Mouse (Mus musculus) frontal cortex, adult 2 months (tissue): ENCODE measurements around the gene 9330161L09Rik. TPM values are rescaled to one million over a fixed set of nuclear protein-coding genes. Genes with fewer than 3 reads are reported as not detected.

Experiments
- DNase-seq, 2 experiments: peaks; one replicate each; pipeline ENCODE4 v3.0.0; 2022; ENCODE audit warnings: low spot score in 1 of 2; ENCODE audit errors: extremely low spot score in 1 of 2
- polyA plus RNA-seq: library from polyadenylated mRNA; depleted of rRNA; stranded (reverse); fragments of >200 nt; gene quantifications from 2 replicates; pipeline ENCODE4 v1.2.3, GENCODE M21; 2012

9330161L09Rik gene
- polyA plus RNA-seq, 1 experiment = 1.00 TPM

DNA sequence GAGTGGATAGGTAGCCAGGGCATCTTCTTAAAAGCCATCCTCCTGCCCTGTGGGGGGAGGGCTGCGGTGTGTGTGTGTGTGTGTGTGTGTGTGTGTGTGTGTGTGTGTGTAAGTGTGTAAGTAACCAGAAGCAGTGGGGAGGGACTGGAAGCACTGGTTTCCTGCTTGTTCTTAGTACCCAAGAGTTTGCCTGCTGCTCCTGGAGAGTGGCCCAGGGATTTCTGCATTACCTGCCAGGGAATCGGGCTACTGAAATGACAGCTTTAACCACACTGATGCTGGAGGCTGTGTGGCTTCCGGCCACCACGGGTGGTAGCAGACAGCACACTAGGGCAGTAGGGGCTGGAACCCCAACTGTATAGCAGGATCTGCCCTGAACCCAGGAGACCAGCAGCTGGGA lies 17.6 kb downstream of the 9330161L09Rik start:
- no peak for DNase-seq

DNA sequence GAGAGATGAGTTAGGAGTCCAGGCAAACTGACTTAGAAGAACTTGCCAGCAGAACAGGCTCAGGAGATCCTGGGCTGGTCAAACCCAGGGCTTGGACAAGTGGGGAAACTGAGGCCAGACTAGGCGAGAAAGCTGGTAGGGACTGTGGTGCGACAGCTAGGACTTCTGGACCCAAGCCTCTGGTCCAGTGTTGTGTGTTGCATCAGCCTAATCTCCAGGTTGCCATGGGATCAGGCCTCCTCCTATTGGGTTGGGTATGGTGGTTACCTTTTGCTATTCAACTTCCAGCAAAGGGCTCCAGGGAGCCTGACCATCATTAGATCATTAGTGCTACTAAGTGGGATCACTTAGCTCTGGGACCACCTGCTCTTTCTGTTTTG lies 18.3 kb downstream of the 9330161L09Rik start:
- DNase-seq = no peak

DNA sequence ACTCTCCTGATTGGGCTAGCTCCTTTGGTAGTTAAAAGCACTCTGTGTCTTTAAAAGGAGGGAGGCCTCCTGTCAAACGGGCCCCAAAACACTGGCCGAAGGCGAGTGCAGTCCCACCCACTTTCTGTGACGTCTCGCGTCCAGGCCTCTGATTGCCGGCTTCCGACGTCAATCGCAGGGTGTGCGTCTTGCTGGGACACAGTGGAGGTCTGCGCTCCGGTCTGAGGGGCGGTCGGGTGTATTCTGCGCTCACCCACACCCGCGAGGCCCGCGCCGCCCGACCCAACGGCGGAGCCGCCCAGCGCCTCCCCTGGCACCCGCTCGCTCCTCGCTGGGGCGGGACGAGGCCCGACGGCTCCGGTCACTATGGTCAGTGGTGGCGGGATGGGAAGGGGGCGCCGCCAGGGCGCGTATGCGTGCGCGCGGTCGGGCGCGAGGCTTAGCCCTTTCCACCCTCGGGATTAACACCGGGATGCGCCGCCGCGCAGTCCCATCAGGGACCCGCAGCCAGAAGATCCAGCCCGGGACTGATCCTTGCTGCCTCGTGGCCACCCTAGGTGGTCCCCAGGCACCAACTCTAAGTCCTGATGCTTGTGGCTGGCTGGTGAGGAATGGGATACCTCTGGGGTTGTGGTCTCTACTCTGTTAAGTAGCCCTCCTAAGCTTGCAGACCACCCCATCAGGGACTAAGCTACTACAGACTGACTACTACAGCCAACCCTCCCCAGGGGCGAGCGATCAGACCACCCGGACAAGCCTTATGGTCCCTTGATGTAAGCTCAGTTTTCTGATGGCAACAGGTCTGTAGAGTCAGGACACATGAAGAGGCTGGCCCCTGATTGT lies 18.9 kb downstream of the 9330161L09Rik start, which contains the start of gene Otub2:
TSS of gene Otub2 (plus strand) at position 178 of the 843 bp plus-strand sequence.
- peak; percentile 96 to 99 for DNase-seq

DNA sequence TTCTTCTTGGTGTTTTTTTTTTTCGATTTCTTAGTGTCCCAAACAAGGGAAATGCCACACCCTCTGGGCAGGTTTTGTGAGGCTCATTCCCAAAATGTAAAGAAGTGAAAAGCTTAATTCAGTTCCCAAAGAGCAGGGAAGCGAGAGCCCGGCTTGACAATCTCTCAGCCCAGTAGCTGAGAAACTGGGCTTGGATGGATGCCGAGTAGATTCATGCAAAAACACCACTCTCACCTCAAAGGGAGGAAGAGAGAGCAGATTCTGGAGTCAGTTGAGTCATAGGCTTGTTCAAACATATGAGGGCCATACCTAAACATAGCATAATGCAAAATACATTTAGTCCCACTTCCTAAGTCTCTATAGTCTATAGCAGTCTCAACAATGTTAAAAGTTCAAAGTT lies 27.4 kb downstream of the 9330161L09Rik start:
- peak in 1 of 2 experiments; percentile 53 for DNase-seq

DNA sequence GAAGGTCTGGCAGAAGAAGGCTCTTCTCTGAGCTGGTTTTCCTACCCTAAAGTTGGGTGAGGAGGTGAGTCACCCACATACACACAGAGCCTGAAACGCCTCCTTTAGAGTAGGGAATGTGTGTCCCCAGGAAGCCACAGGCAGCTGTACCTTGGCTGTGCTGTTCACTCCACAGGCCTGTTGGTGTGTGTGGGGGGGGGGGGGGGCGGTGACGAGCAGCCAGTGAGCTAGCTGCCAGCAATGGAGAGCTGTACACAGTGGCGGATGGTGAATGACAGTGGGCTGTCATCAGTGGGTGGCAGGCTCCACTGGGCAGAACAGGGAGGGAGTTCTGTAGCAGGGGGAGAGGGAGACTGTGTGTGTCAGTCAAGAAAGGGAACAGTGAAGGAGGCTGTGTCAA lies 30.8 kb downstream of the 9330161L09Rik start:
- peak; percentile 41 to 67 for DNase-seq

DNA sequence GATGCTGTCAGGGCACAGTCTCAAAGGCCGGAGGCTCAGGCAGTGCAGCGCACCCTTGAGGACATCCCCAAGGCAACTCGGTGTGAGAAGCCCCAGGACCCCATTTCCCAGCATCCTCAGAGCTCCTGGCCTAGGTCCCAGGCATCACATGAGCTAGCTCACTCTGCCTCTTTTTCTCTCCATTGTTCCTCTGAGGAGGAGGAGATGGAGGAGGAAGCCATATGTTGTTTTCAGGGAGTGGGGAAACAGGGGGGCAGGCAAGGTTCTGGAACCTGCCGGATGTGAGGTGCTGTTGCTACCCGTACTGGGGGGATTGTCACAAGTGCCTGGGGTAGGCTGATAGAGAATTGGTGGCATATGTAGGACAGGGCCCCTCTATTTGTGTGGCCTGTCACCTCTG lies 31.5 kb downstream of the 9330161L09Rik start:
- peak; percentile 47 to 74 for DNase-seq

DNA sequence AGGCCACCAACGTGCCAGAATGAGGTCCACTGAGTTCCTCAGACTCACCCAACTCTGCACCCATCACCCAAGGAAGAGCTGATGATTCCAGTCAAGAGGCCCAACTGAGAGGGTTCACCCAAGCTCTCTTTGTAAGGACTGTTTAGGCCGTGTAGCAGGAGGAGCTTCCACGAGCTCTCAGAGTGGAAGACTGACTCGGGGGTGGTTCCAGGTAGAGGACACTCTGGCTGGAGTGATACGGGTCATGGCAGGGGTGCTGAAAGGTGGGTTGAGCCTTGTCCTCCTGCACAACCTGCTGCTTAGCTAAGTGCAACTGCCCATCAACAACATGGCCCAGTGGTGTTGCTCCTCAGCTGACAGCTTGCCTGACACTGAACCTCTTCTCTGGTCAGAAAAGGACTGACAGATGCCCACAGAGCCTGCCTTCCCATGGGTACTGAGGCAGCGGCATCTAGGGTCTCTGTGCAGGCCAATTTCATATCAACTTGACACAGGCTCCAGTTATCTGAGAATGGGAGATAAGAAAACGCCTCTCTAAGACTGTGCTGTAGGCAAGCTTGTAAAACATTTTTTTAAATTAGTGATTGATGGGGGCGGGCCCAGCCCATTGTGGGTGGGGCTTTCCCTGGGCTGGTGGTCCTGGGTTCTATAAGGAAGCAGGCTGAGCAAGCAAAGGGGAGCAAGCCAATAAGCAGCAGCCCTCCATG lies 33.9 kb downstream of the 9330161L09Rik start:
- DNase-seq = no peak

DNA sequence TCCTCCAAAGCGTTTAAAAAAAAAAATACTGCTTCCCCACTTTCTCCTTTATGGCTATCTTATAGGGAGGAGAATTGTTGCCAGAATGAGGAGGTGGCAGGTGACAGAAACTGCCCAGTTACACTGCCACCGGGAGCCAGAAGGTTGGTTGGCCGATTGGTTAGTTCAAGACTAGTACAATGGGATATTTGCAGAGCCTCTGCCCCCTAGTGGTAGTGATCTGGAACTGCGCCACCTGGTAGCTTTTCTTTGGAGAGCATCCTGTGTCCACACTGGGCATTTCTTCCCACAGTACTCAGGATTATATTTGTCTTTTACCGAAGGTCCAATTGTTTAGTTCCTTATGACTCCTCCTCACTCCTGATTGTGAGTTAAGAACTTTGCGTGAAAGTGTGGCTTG lies 35.9 kb downstream of the 9330161L09Rik start:
- DNase-seq = peak in 1 of 2 experiments; percentile 80

DNA sequence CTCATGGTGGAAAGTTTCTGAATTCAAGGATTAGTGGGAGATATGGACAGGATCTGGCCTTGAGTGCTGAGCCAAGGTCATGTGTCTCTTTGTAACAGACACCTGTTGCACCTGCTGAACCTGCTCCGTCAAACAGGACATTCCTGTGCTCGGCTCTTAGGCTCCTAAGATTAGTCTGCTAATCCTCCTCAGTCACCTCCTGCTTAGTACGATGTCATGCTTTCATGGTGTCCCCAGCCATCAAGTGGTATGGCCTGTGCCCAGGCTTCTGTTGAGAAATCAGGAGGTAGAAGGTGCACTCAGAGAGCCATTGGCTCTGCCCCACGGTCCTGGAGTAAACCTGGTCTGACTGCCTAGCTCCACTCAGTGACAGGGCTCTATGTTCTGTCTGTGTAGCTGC lies 36.8 kb downstream of the 9330161L09Rik start:
- no peak for DNase-seq

DNA sequence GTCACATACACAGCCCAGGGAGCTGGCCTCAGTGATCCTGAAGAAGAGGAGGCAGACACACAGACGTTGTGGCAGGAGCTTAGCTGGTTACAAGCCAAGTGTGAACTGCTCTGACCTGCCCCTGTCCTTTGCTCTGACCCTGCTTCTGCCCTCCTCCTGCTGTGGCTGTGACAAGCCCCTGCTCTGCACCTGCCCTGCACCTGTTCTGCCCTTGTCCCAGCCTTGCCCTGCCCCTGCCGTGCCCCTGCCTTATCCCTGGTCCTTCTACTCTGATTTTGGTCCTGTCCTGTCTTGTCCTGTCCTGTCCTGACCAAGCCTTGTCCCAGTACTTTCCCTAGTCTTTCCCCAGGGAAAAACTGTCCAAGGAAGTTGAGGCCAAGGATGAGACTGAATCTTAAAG lies 38.8 kb downstream of the 9330161L09Rik start:
- DNase-seq = no peak

DNA sequence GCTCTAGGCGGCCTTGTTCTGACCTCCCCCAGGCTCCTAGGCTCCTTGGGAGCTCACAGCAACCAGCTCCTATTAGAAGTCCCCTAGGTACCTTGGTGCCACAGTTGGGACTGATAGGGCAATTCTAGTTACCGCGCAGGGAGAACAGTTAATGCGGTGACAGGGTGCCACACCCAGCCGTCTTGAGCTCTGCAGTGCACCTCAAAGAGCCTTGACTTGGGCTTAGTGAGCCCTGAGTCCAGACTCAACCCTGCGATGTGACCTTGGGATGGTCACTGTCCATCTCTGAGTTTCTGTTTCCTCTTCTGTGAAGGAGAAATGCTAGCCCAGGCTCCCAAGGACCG lies 39.3 kb downstream of the 9330161L09Rik start:
- no peak for DNase-seq

DNA sequence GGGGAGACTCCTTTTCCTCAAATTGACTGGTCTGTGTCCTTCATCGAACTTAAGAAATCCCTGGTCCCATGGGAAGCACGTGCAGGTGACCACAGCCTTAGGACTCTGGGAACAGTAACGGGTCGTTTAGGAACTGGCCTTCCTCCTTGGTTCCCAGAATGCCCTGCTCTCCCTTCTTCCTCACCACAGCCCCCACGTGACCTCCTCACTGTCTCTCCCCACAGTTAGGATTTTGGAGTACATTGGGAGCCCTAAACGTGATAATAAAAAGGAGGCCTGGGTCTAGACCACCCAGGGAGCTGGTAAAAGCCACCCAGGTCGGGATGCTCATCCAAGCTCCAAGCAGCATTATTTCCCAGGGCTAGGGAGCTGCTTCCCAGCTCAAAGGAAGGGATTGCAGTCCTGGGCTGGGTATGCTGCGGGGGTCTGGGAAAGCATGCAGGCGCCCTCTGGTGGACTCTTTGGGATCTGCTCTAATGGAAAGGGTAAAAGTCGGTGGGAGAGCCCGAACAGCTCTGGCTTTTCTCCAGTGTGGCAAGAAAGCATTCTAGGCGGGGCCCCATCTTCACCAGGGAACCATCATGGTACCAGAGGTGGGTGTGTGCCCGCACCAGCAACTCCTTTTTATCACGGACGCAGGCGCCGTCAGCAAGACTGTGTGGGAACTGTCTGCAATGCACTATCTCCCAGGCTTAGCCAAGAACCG lies 39.8 kb downstream of the 9330161L09Rik start:
- DNase-seq = peak in 1 of 2 experiments; percentile 88

DNA sequence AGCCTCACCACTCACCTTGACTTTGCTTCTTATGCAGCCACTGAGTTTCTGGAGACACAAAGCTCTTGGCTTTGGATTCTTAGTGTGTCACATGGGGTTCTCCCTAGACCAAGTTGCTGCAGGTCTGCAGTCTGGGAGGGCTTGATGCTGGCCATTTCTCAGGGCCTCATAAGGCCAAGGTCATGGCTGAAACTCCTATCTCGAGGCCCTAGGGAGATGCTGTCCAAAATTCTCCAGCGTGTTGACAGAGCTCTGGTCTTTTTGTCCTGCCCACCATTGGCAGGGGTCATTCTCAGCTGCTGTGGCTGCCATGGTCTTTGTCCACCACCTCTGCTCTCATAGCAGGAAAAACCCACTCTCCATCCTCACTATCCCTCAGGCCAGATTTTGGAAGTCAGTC lies 40.4 kb downstream of the 9330161L09Rik start:
- no peak for DNase-seq

DNA sequence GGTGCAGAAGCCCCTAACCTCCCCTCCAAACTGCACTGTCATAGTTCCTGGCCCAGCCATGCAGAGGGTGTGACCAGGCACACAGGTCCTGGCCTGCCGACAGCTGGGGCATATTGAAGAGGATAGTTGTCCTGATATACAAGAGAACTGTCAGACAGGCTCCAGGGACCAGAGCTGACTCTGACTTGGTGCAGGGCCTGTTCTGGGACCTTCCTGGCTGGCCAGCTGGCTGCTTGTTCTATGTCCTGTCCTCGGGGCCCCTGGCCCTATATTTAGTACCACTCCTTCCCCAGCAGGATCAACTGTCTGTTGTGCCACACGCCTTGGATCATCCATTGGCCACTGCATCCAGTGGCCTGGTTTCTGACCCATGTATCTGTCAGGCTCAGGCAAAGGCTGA lies 45.3 kb downstream of the 9330161L09Rik start:
- DNase-seq = no peak

DNA sequence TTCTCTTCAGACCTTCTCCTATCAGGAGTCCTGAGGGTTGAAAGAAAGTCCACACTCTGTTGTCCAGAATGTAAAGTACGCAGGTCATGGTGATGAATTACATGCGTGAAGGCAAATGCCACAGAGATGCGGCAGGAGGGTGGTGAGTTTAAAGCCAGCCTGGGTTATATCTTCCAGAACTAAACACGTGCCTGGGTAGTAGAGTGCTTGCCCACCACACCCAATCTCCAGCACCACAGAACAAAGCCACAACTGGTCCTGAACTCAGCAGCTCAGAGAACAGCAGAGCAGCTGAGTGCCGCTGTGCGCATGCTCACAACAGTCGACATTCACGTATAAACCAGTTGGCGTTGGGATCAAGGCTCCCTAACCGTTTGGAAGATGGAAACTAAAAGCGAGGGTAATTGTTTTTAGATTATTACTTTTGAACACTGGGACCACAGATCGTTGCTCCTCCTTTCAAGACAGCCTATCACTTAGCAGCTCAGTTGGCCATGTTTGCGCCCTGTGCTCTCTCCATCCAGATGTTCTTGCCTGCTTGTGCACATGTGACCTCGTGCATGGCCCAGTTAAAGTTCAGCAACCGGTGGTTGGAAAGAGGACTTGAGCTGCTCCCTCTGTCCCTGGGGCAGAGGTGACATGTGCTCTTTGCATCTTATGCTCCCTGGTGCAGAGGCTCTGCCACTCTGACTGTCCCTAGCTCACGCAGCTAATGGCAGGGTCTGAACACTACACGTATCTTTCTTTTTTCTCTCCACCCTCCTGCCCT lies 45.9 kb downstream of the 9330161L09Rik start:
- DNase-seq = no peak

DNA sequence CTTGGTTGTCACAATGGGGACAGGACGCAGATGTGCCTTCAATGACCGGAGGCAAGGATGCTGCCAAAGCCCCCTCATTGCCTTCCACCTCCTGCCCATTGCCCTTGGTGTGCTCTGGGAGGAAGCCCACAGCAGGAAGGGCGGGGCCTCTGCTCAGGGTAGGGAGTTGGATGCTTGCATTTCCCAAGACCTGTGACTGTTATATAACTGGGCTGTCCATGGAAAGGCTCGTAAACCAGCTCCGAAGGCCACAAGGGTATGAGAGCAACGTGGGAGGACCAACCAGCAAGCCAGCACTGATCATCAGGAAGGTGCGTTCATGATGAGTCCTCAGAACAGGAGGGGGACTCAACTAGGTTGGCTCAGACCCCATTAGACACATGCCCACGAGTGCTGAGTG lies 46.8 kb downstream of the 9330161L09Rik start:
- DNase-seq = no peak

DNA sequence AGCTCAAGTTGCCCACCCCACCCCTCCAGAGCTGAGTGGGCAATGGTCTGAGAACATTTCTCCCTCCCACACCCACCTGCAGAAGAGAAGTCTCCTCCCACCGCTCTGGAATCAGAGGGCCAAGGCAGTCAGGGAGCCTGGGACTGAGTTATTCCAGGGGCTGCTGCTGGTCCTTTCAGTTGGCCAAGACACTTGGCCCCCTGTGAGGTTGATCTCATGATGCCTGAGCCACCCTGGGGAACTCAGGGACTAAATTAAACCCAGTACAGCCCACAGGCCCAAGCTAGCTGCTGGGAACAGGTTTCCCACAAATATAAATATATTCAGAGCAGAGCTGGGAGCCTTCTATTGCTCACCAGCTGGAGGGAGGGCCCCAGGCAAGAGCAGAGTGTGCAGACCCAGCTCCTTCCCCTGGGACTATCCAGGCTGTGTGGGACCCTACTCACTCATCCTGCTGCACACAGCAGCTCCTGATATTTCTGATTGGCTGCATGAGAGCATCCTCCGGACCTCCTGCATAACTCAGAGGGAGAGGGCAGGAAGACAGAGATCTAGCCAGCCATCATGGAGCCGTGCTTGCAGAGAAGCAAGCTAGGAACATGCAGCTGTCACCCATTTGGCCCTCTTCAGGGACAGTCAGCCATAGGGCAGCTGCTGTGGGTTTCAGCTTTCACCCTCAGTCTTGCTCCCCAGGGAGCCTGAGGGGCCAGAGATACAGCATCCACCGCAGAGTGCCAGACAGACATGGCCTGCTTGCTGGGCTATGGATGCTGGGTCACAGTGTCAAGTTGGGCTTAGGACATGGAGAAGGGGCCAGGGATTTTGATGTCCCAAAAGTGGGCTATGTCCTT lies 48.4 kb downstream of the 9330161L09Rik start:
- DNase-seq = no peak

DNA sequence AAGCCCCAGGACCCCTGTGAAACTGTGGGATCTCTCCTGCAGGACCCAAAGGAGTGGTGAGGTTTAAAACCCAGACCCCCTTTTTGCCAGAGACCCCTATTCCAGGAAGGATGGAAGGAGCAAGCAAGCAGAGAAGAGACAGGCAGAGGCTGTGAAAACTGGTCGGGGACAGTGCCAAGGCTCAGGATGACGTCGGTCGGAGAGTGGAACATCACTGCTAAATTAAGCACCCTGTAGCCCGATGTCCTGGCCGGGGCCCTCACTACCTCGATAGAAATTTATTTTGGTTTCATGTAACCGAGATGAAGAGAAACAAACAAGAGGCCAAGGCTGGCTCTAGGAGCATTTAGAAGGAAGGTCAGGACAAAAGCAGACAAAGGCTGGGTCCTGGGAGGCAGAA lies 49.4 kb downstream of the 9330161L09Rik start:
- peak in 1 of 2 experiments; percentile 34 for DNase-seq
